Mouse (Mus musculus): ENCODE results near the gene Snx17.

GRCm38 (mm10) chr5:31193631-31194281 is 729 bp downstream of the Snx17 start:
- TF ChIP-seq POLR2A (IDR thresholded peaks at IDR 0.05; ENCODE audit: insufficient read depth, low read depth, low read length) (no peak), CTCF (IDR thresholded peaks at IDR 0.05) (no peak)

Measured in heart, adult 2 months (tissue).